9 mouse cellular contexts compared by ENCODE assay signal in the genomic region with DNA sequence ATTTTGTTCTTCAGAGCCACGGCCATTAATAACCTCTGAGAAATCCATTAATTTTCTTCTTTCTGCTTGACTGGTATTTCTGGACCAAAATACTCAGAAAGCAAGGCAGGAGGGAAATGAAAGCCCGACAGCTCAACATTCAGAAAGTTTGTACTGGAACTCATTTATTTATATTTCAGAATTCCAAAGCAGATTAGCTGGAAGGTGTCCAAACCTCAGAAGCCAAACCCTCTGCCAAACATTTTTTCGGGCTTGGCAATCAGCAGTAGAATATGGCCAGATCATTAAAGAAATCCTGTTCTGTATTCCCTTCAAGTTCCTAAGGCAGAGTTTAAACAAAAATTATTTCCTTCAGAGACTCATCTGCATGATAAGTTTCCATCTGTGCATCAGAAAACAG.
DNase-seq lines count a peak whose midpoint lies in the region; ATAC-seq and TF ChIP-seq lines count a peak whose summit lies in the region.
"Had no signal": no experiment of that assay in that cellular context is flagged by ENCODE, and none has a peak within 500 bp of the region (broad histone marks: within the 10 kb centered on the region; RNA-seq: fewer than 3 reads in every experiment).

No protein-coding gene starts in this region.

- 45% methylated on average over 3 of the region's 3 CpGs for WGBS in midbrain, postnatal 0 days
- 78% methylated on average over 3 of the region's 3 CpGs for WGBS in midbrain, embryonic 10.5 days
- WGBS in heart, embryonic 16.5 days = 26% methylated on average over 3 of the region's 3 CpGs
- 6% methylated on average over 3 of the region's 3 CpGs for WGBS in limb, embryonic 15.5 days

- H3K36me3 ChIP-seq in midbrain, postnatal 0 days (ENCODE audit: insufficient read depth, low read length) = no peaks in the 10 kb centered on the region
- H3K36me3 ChIP-seq in midbrain, embryonic 10.5 days = no peaks in the 10 kb centered on the region
- H3K36me3 ChIP-seq in heart, embryonic 16.5 days (ENCODE audit: control insufficient read depth, insufficient read depth) = no peaks in the 10 kb centered on the region
- H3K36me3 ChIP-seq in limb, embryonic 15.5 days = no peaks in the 10 kb centered on the region
- H3K36me3 ChIP-seq: limb, embryonic 12.5 days had no signal

- H3K27ac ChIP-seq in midbrain, postnatal 0 days (ENCODE audit: low read depth, low read length) = no peak overlapping the region
- H3K27ac ChIP-seq in midbrain, embryonic 10.5 days (replicated peaks) = no peak overlapping the region
- H3K27ac ChIP-seq in heart, embryonic 16.5 days (ENCODE audit: low read length) = peak overlapping the region; percentile 75
- peak overlapping the region; percentile 73 for H3K27ac ChIP-seq in limb, embryonic 15.5 days
- H3K27ac ChIP-seq: limb, embryonic 12.5 days had no signal

- H3K27me3 ChIP-seq in midbrain, postnatal 0 days (ENCODE audit: insufficient read depth, low read length) = no peaks in the 10 kb centered on the region
- H3K27me3 ChIP-seq in midbrain, embryonic 10.5 days (ENCODE audit: low read depth, poor library complexity, severe bottlenecking) = no peaks in the 10 kb centered on the region
- no peaks in the 10 kb centered on the region for H3K27me3 ChIP-seq in heart, embryonic 16.5 days (ENCODE audit: control insufficient read depth, insufficient read depth, low read length)
- no peaks in the 10 kb centered on the region for H3K27me3 ChIP-seq in limb, embryonic 15.5 days
- H3K27me3 ChIP-seq: limb, embryonic 12.5 days had no signal

- no peak overlapping the region for H3K4me3 ChIP-seq in midbrain, postnatal 0 days (ENCODE audit: low read depth, low read length)
- no peak overlapping the region for H3K4me3 ChIP-seq in midbrain, embryonic 10.5 days
- no peak overlapping the region for H3K4me3 ChIP-seq in heart, embryonic 16.5 days (ENCODE audit: low read length)
- H3K4me3 ChIP-seq in limb, embryonic 15.5 days = no peak overlapping the region
- H3K4me3 ChIP-seq: limb, embryonic 12.5 days had no signal

- ATAC-seq in midbrain, postnatal 0 days (ENCODE audit: low FRiP score) = no peak
- ATAC-seq in heart, embryonic 16.5 days (replicated peaks; ENCODE audit: extremely low read depth, insufficient read depth, low FRiP score) = no peak
- ATAC-seq in limb, embryonic 15.5 days (ENCODE audit: insufficient number of reproducible peaks, low FRiP score, low TSS enrichment, low read depth) = no peak

- H3K4me2 ChIP-seq in midbrain, postnatal 0 days (ENCODE audit: low read depth, low read length, poor library complexity, severe bottlenecking) = no peak overlapping the region
- H3K4me2 ChIP-seq in heart, embryonic 16.5 days (ENCODE audit: low read depth, low read length) = peak overlapping the region; percentile 19; the same call in 1 of the 2 replicates
- no peak overlapping the region for H3K4me2 ChIP-seq in limb, embryonic 15.5 days
- H3K4me2 ChIP-seq: limb, embryonic 12.5 days had no signal

- TF ChIP-seq CTCF in midbrain, postnatal 0 days (IDR thresholded peaks at IDR 0.05) = no peak

- no peaks in the 10 kb centered on the region for H3K9me3 ChIP-seq in midbrain, postnatal 0 days (ENCODE audit: low read length)
- no peaks in the 10 kb centered on the region for H3K9me3 ChIP-seq in midbrain, embryonic 10.5 days (replicated peaks)
- no peaks in the 10 kb centered on the region for H3K9me3 ChIP-seq in heart, embryonic 16.5 days (replicated peaks; ENCODE audit: control insufficient read depth, low read length)
- H3K9me3 ChIP-seq in limb, embryonic 15.5 days = no peaks in the 10 kb centered on the region
- H3K9me3 ChIP-seq: limb, embryonic 12.5 days had no signal

- no peaks in the 10 kb centered on the region for H3K4me1 ChIP-seq in midbrain, postnatal 0 days (ENCODE audit: insufficient read depth, low read length)
- no peaks in the 10 kb centered on the region for H3K4me1 ChIP-seq in midbrain, embryonic 10.5 days
- no peaks in the 10 kb centered on the region; the same call in 1 of the 2 replicates for H3K4me1 ChIP-seq in heart, embryonic 16.5 days (ENCODE audit: control insufficient read depth, insufficient read depth, low read length)
- H3K4me1 ChIP-seq in limb, embryonic 15.5 days = 0 out of 2 replicates have a peak, but pooled peaks cover 10% of the 10 kb centered on the region
- H3K4me1 ChIP-seq: limb, embryonic 12.5 days had no signal

- H3K9ac ChIP-seq in midbrain, postnatal 0 days (replicated peaks; ENCODE audit: low read length, poor library complexity, severe bottlenecking) = no peak overlapping the region
- no peak overlapping the region for H3K9ac ChIP-seq in heart, embryonic 16.5 days (ENCODE audit: low read length)
- H3K9ac ChIP-seq in limb, embryonic 15.5 days = no peak overlapping the region
- H3K9ac ChIP-seq: limb, embryonic 12.5 days had no signal

- peak; percentile 27 for DNase-seq in cerebellum, adult 9-11 months
- no peak for DNase-seq in cerebellum, postnatal 4 days (ENCODE audit: low spot score in 2 of 2)
- DNase-seq in midbrain, postnatal 0 days (ENCODE audit: low spot score) = peak; percentile 54
- no peak for DNase-seq in midbrain, embryonic 10.5 days (ENCODE audit: low spot score)
- DNase-seq in spleen, adult 12 weeks (ENCODE audit: low spot score) = no peak
- DNase-seq in B cell, adult 2 months = no peak

Comparison
In these comparisons a context has a peak if more than half of its experiments do, and no peak if none do; other contexts are left out.
1. DNase-seq: peak in cerebellum, adult 9-11 months (single experiment) and midbrain, postnatal 0 days (single experiment); none in cerebellum, postnatal 4 days (0 of 2), midbrain, embryonic 10.5 days (single experiment), spleen, adult 12 weeks (single experiment) and B cell, adult 2 months (0 of 2).
2. H3K27ac ChIP-seq: peak in heart, embryonic 16.5 days (single experiment) and limb, embryonic 15.5 days (single experiment); none in midbrain, postnatal 0 days (single experiment) and midbrain, embryonic 10.5 days (single experiment).